Mouse (Mus musculus) megakaryocyte, embryonic 14.5 days (primary cell): Measurements from ENCODE around the gene Tubgcp3.

Experiments
- FLI1 ChIP-seq: IDR thresholded peaks from 2 replicates; pipeline ENCODE4 v1.6.1; 2012; ENCODE audit warnings: low read length, inconsistent platforms, mixed read lengths
- GATA1 ChIP-seq: IDR thresholded peaks from 3 replicates; pipeline ENCODE4 v1.6.1; 2012; ENCODE audit warnings: mixed read lengths, low read length, inconsistent platforms, borderline replicate concordance

DNA sequence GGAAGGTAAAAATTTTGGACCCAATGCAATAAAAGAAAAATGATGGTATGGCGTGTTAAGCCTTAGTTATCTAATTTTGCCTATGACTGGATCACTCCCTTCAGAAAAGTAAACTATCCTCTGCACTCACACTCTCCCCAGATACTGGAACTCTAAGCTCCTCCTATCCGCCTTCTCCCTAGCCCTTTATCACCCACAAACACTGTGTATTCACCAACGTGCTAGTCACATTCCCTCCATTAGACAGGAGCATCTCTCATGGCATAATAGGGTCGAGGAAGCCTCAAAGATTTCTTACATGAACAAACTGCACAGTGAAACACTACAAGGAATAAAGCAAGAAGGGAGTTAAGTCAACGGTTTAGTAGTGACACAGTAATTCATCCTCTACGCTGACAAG lies 1.1 kb downstream of the Tubgcp3 start:
- TF ChIP-seq GATA1 (no peak), FLI1 (no peak)
